Mouse (Mus musculus) T-cell, adult 2 months (primary cell): ENCODE measurements around the gene Mboat7.

Experiments used
- DNase-seq: peaks from one replicate; pipeline ENCODE4 v3.0.0; 2022; ENCODE audit warnings: low spot score

Gene Mboat7

DNA sequence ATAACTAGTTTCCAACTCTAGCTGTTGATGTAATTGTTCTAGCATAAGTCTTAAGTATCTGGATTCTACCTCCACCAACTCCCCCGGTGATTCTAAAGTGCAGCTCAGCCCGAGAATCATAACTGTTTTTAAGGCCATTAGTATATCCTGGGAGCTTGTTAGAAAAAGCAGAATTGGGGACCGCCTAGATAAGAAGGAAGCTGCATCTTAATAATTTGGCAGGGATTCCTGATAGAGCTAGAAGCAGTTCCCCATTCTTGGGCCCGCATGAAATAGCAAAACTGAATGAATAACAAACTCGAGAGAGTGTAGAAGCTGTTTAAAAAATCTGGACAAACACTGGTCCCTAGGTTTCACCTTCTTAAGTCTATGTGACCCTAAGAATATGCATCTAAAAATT, 49.9 kb downstream of the Mboat7 start:
- DNase-seq, result no peak

DNA sequence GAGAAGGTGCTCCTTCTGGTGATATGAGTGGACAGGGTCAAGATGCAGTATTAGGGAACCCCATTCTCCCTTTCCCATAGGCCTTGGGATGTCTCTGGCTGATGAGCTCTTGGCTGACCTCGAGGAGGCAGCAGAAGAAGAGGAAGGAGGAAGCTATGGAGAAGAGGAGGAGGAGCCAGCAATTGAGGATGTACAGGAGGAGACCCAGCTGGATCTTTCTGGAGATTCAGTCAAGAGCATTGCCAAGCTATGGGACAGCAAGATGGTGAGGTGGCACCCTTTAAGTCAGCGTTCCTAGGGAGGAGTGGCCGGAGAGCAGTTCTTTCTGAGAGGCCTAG, 62.9 kb downstream of the Mboat7 start:
- DNase-seq, result no peak

DNA sequence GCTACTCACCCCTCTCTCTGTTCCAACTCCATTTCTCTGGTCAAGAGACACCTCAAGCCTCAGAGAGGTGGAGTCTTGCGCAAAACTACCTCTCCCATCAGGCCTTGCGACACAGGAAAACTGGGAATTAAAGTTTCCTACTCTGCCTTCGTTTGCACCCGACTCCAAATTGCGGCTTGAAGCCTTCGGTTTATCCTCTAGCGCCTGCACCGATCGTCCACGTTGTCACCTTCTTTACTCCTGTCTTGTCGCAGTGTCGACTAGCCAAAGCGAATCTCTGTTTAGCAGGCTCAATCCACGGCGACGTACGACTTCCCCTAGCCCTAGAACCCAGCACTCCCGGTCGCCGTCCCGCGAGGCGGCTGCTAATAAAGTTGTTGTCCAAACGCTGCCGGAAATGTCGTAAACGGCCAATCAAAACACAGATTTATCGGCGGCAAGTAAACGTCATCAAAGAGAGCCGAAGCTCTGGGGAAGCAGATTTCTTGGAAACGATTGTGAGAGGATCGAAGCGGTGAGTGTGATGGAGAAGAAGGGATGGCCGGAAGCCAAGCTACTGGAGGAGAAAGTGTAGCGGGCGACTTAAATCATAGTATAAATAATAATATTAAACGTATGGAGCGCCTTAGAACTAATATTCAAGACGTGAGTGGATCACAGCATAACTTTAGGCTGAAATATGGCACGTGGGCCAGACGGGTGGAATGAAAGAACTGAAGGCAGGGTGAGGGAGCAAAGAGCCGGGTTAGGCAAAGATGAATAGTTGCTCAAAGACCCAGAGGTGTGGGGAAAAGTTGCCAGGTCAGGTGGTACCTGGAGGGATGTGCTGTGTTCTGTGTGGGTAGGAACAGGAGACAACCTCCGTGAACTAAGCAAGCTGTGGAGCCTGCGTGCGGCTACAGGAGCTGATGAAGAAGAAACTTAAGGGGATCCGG, 63.5 kb downstream of the Mboat7 start, which contains the start of the genes Tfpt and Prpf31:
Gene Tfpt, minus strand, starts transcription at position 387 of the 935 bp plus-strand sequence.
Gene Prpf31, plus strand, starts transcription at position 443 of the 935 bp plus-strand sequence.
- peak; percentile 91 for DNase-seq

DNA sequence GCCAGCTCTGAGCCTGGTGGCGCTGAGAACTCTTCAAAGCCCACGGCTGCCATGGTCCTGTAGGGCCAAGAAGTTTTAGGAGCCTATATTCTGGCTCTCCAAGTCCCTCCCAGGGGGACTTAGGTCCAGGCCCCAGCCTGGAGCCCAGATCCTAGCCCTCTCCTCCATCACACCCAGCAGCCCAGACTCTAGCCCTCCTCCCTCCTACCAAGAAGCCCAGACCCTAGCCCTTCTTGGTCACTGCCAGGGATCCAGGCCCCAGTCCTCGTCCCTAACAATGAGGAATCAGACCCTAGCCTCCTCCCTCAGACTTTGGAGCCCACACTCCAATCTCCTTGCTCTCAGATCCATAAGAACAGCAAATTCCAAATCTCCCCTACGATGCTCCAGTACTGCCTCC, 64.3 kb downstream of the Mboat7 start:
- no peak for DNase-seq
